Comparison of ENCODE assay signal across 8 mouse cellular contexts in the genomic region with DNA sequence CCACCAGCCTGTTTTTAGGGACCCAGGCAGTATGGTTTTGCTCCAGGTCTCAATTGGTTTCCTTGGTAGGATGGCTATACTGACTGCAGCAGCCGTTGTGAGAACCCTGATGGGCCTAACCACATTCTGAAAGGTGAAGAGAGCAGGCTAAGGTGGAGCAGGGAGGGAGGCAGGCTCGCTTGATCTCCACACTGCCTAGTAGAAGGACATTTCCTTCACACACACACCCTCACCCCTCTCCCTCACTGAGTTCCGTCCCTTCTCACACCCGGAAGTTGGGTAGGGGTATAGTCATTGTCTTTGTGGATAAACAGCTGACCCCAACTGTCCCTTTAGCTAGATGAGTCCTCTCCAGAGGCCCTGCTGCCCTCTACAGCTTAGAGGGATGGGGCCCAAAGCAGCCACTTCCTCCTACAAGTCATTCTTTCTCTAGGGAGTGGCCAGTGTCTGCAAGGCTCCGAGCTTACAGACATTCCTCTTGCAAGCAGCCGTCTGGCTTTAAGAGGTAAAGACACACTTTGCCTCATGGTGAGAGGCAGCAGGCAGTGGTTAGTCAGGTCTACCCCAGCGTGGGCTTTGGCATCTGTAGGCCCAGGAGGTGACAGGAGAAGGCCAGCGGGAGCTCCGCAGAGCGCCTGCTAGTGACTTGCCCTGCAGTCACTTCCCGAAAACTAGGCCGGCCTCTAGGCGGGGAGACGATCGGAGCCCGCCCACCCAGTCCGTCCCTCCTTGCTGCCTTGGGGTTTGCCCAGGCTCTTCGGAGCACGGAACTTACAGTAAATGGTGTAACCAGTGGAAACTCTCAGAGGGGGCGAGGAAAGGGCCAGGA. TPM values are rescaled to one million over a fixed set of nuclear protein-coding genes. Genes with fewer than 3 reads are reported as not detected.
DNase-seq lines count a peak whose midpoint lies in the region; ATAC-seq and TF ChIP-seq lines count a peak whose summit lies in the region.

No protein-coding gene starts in this region.

- no peak overlapping the region for H3K27ac ChIP-seq in hindbrain, embryonic 11.5 days (ENCODE audit: low read depth, low read length)
- peak overlapping the region; percentile 93 for H3K27ac ChIP-seq in lung, embryonic 16.5 days (ENCODE audit: low read length)
- no peak overlapping the region for H3K27ac ChIP-seq in olfactory bulb, adult 2 months (ENCODE audit: insufficient read depth, low read depth, low read length)

- peak; percentile 48 for DNase-seq in ES-CJ7 (ENCODE audit: low read depth, low spot score)
- peak; percentile 62 for DNase-seq in c-Kit-positive CD71-positive TER-119-positive erythroid progenitor cells, embryonic 14.5 days (ENCODE audit: low spot score)
- peak; percentile 65 for DNase-seq in hindbrain, embryonic 11.5 days (ENCODE audit: low spot score)
- DNase-seq in layer of hippocampus, postnatal 10 days (ENCODE audit: low spot score in 2 of 2): peak; percentile 57 to 60
- DNase-seq in thymus, postnatal 10 days (ENCODE audit: low spot score in 2 of 2): peak; percentile 67 to 74

- no peaks in the 10 kb centered on the region for H3K36me3 ChIP-seq in hindbrain, embryonic 11.5 days (ENCODE audit: control insufficient read depth, insufficient read depth, low read length)
- no peaks in the 10 kb centered on the region for H3K36me3 ChIP-seq in lung, embryonic 16.5 days (ENCODE audit: control insufficient read depth, insufficient read depth, low read length)

- no peak for TF ChIP-seq POLR2A in olfactory bulb, adult 2 months (IDR thresholded peaks at IDR 0.05; ENCODE audit: insufficient read depth, low read depth, low read length)

- peak overlapping the region; percentile 39 for H3K4me2 ChIP-seq in hindbrain, embryonic 11.5 days (replicated peaks; ENCODE audit: low read depth, low read length)
- H3K4me2 ChIP-seq in lung, embryonic 16.5 days (ENCODE audit: low read depth, low read length): peak overlapping the region; percentile 90

- H3K9me3 ChIP-seq in hindbrain, embryonic 11.5 days (ENCODE audit: control insufficient read depth, low read length): no peaks in the 10 kb centered on the region
- no peaks in the 10 kb centered on the region for H3K9me3 ChIP-seq in lung, embryonic 16.5 days (ENCODE audit: control insufficient read depth, low read length)

- H3K27me3 ChIP-seq in hindbrain, embryonic 11.5 days (ENCODE audit: control insufficient read depth, insufficient read depth, low read length): no peaks in the 10 kb centered on the region
- H3K27me3 ChIP-seq in lung, embryonic 16.5 days (ENCODE audit: control insufficient read depth, insufficient read depth, low read depth, low read length): no peaks in the 10 kb centered on the region

- 11% methylated on average over 20 of the region's 20 CpGs for WGBS in hindbrain, embryonic 11.5 days
- WGBS in lung, embryonic 16.5 days: 8% methylated on average over 20 of the region's 20 CpGs
- 23% methylated on average over 20 of the region's 20 CpGs for WGBS in olfactory bulb, adult 2 months

- 0 out of 2 replicates have a peak, but pooled peaks cover 2% of the 10 kb centered on the region for H3K4me1 ChIP-seq in hindbrain, embryonic 11.5 days (replicated peaks; ENCODE audit: control insufficient read depth, insufficient read depth, low read length)
- peaks cover 31% of the 10 kb centered on the region for H3K4me1 ChIP-seq in lung, embryonic 16.5 days (replicated peaks; ENCODE audit: control insufficient read depth, insufficient read depth, low read length)
- peaks cover 11% of the 10 kb centered on the region for H3K4me1 ChIP-seq in olfactory bulb, adult 2 months (ENCODE audit: control insufficient read depth, insufficient read depth, low read length)

- peak; percentile 64; the same call in 1 of the 2 replicates for ATAC-seq in frontal cortex, adult (ENCODE audit: low TSS enrichment)
- ATAC-seq in hindbrain, embryonic 11.5 days (ENCODE audit: low FRiP score): no peak
- ATAC-seq in lung, embryonic 16.5 days (ENCODE audit: low read depth): peak; percentile 89

- no peak for TF ChIP-seq CTCF in olfactory bulb, adult 2 months (IDR thresholded peaks at IDR 0.05; ENCODE audit: insufficient read depth, low read depth, low read length)

- H3K4me3 ChIP-seq in hindbrain, embryonic 11.5 days (ENCODE audit: low read depth, low read length): peak overlapping the region; percentile 13; the same call in 1 of the 2 replicates
- peak overlapping the region; percentile 51 for H3K4me3 ChIP-seq in lung, embryonic 16.5 days (ENCODE audit: low read length)
- H3K4me3 ChIP-seq in olfactory bulb, adult 2 months (ENCODE audit: insufficient read depth, low read depth, low read length): peak overlapping the region; percentile 42

- peak overlapping the region; percentile 32; the same call in 1 of the 2 replicates for H3K9ac ChIP-seq in hindbrain, embryonic 11.5 days (ENCODE audit: low read depth, low read length)
- H3K9ac ChIP-seq in lung, embryonic 16.5 days (ENCODE audit: low read length): peak overlapping the region; percentile 78

RNA-seq across cellular contexts. Expression of a gene that starts 18.7 kb away (rescaled TPM):
- polyA plus RNA-seq in hindbrain, embryonic 11.5 days (2014; fragmentation: Nextera tagmentation; extraction: Ambion mirVana): 1.8 and 2.2 TPM in 2 replicates
- under 1 TPM in 1 of 2 experiments, not detected in 1; 0.96 TPM for total RNA-seq in layer of hippocampus, postnatal 10 days (2021)
- 5.4 and 5.7 TPM in 2 replicates for polyA plus RNA-seq in lung, embryonic 16.5 days (2015; fragmentation: Nextera tagmentation; extraction: Ambion mirVana)
- not detected in 2 replicates for polyA plus RNA-seq in olfactory bulb, adult 2 months (2012; ENCODE audit: insufficient read depth, insufficient read length, low replicate concordance, missing spikeins)

RNA-seq across cellular contexts. Expression of a gene that starts 41.1 kb away (rescaled TPM):
- polyA plus RNA-seq in hindbrain, embryonic 11.5 days (2014; fragmentation: Nextera tagmentation; extraction: Ambion mirVana): 1.3 TPM in 2 replicates
- total RNA-seq in layer of hippocampus, postnatal 10 days (2021): 1 to 10 TPM; 2.8 to 3.0 TPM
- 6.5 and 8.3 TPM in 2 replicates for polyA plus RNA-seq in lung, embryonic 16.5 days (2015; fragmentation: Nextera tagmentation; extraction: Ambion mirVana)
- not detected in 2 replicates for polyA plus RNA-seq in olfactory bulb, adult 2 months (2012; ENCODE audit: insufficient read depth, insufficient read length, low replicate concordance, missing spikeins)
